Mouse (Mus musculus) 3134 (cell line): ENCODE measurements at regions not wholly inside any gene's neighbourhood (a gene's known extent, or its start where the extent isn't known, plus 50 kb on each side); places are given as distances from the start of the nearest gene placed in this dataset.

Experiments used
- DNase-seq: peaks from one replicate; pipeline ENCODE4 v3.0.0-alpha.2; 2011; ENCODE audit warnings: low spot score; ENCODE audit not compliant: insufficient read length; ENCODE audit errors: extremely low read depth

DNA sequence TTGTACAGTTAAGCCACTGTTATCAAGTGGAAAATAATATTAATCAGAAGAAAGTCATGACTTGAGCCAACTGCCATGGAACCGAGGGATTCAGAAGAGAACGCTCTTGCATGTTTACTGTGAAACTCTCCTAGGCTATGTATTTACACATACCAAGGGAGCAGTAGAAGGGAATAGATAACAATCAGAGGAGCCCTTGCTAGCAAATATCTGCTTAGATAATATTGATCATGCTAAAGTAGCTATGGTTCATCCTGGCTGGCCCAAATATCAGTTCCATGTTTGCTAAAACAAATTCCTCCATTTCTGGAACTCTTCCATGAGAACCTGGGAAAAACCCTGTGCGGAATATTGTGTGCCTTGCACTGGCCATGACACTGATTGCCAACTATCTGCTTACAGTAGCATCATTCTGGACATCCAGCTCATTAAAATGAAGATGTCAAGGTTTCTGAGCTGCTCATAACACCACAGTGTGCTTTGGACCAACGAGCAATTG is 179.5 kb upstream of the Tmem72 start:
- no peak for DNase-seq

DNA sequence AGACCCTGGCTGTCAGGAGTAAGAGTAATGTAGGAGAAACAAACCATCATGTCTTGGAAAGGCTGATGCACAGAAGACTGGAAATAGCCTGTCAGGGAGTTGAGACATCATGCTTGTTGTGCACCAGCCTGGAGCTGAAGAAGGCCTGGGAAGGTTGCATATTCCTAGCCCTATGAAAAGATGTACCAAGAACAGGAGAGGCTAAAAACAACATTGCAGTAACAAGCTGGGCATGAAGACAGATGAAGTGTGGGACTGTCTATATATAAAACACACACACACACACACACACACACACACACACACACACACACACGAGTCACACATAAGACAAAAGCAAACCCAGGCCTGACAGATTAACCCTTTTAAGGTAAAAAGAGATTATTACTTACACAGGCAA is 185.1 kb upstream of the Tmem72 start:
- DNase-seq: no peak

DNA sequence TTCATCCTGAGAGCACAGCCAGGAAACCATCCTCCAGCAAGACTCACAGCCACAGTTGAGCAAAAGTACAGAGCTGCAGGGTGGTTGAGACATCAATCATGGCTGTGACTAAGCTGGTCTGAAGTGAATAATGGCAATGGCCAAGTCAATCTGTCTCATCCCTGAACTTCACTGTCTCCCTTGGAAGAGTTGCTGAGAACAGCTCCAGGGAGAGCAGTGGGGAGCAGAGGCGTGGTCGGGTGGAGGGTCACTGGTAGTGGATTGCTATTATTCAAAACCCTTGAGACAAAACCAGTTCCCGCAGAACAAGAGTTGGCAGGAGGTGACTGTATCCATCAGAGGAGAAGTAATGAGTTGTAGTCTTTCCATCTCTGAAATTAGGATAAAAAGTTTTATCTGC is 185.7 kb upstream of the Tmem72 start:
- DNase-seq: no peak

DNA sequence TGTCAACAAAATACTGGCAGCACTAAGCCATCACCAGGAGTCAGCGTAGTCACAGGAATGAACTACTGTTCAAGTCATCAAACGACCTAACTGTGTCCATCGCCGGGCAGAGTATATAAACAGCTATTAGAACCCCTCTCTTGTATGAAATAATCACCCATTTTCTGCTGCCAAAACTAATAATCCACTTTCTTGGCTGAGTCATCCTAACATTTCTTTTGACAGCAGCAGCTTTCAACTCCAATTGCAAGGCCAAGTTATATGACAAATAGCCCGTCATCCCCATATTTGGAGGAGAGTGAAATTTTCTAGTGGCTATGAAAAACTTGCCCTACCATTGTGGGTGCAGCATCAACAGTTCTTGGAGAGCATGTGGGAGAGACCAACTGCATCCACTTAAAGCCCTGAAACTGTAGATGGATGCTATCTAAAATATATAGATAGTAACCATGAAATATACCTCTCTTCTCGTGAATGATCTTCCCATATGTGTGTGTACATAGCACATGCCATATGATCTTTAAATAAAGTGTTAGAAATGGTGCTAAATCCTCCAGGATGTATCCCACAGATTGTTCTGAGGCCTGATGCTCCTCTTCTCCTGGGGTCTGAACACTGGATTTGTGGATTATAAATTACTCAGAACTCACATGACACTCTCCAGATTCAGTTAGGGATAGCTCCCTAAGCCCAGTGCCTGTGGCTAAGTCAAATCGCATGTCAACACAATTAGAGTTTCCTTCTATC is 189.9 kb upstream of the Tmem72 start:
- DNase-seq: no peak

DNA sequence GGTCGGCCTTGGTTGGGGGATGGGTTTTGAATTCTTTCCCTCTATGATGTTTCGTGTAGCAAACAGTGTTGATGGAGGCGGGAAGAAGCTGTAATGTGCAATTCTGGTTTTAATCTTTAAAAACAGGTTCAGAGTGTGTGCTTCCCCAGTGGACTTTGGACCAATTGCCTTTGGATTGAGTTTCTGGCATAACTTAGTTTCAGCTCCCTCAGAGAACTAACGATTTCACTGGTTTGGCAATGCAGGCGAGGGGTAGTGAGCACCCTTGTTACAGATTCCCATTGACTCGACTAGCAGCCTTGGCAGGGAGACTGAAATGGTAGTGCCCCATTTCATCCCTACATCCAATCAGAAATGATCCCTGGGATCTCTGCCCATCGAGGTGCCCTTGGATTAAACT is 193.9 kb upstream of the Tmem72 start:
- no peak for DNase-seq

DNA sequence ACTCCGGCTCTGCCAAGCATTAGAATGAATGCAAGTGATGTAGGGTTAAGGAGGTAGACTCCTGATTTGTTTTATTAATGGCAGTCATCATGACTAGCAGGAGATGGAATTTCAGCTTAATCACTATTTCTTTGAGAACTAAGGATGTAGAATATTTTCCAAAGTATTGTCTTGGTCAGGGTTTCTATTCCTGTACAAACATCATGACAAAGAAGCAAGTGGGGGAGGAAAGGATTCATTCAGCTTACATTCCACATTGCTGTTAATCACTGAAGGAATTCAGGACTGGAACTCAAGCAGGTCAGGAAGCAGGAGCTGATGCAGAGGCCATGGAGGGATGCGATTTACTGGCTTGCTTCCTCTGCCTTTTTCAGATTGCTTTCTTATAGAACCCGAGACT is 195.4 kb upstream of the Tmem72 start:
- DNase-seq: no peak

DNA sequence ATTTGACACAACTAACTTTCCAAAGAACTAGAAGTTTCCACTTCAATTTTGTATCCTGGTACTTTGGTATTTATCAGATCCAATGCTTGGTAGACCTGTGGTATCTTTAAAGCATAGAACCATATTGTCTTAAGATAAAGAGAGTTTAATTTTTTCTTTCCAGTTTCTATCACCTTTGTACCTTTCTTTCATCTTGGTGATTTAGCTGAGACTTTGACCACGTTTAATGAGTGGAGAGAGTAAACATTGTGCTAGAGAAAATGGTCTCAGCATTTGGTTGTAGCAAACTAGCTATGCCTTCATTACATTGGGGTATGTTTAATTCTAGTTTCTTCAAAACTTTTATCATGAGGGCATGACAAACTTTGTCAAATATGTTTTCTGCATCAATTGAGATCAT is 197.4 kb upstream of the Tmem72 start:
- no peak for DNase-seq

DNA sequence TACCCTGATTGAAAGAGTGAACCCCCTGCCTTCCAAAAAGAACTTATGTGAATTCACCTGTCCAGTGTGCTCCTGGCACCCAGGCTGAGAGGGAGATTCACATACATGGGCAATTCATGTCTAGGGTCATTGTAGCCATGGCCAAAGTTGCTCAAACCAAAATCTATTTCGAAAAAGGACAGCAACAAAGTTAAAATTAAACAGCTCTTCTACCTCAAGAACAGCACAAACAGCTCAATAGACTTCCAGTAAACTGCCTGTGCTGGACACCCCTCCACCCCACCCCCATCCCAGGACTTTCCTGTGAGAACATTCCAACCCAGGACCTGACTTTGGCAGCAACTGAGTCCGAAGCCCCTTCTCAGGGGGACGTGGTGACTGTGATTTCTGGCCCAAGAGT is 218.3 kb upstream of the Tmem72 start:
- no peak for DNase-seq

DNA sequence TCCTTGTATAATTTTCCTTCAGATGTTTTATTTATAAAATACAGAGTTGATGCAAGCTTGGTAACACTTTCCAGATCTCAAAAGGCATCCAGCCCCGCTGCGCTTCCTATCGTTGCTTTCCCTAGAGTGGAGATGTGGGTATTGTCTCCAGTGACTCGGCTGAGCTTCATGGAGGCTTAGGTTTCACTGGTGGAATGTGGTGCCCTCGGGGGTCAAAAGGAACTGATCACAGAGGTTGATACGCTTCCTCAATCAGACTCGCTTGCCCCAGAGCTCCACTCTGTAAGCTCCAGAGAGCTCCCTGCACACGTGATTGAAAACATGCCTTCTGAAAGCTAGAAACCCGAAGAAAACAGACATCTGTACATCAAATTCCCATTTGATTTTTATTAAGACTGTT is 224.9 kb upstream of the Tmem72 start:
- no peak for DNase-seq

DNA sequence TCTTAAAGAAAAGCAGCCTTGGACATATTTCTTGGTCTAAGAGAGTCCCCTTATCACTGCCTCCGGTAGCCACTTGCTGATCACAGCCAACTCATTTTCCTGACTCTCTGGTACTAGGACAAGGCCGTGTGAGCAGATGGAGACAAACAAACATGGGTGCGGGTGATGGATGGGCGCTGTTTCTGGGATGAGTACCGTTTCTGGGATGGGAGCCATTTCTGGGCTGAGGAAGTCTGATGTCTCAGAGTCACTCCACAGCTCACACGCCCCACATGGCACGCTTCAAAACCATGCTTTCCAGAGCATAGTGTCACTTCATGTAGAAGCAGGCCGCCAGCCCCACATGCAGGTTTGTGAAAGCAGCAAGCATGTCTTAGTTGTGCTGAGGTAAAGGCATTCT is 225.6 kb upstream of the Cxcl12 start:
- no peak for DNase-seq

DNA sequence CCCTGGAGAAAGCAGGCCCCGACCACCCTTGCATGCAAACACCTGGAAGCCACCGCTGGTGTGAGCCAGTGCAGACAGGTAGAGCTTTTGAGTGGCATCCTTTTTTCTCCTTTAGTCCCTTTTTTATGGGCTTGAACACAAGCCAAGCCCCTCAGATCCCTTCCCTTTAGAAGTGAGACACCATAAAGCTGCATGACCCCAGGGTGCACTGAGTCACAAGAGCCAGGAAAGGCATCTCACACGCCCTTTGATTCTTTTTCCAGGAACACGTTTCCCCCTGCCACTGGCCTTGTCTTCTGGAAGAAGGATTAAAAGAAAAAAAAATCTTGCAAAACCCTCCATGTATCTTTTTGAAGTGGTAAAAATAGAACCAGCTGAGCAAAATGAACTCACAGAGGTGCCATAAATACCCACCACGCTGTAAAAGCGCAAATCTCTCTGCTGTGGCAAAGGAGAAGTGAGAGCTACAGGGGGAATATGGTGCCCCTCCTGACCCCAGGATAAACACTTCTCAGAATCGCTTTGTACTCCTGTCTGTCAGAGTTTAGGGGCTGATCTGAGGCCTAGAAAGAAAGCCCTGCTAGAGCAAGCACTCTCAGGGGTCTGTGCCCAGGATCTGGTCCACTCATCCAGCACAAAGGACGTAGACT is 222.1 kb upstream of the Cxcl12 start:
- DNase-seq: no peak

DNA sequence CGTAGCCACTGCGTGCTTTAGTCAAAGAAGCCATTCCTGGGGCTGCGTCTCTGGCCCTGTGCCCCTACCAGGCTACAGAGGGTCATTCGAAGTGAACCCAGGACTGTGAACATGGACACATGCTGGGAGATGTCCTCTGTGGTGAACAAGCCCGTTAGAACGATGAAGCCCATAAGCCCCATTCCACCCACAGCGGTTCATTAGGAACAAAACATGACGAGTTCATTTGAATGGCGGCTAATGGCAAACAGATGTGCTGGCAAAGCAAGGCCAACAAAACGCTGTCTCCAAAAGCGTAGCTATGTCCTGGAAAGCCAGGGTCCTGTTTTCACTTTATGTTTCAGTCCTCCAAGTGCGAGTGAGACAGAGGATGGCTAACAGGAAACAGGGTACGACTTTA is 208.7 kb upstream of the Cxcl12 start:
- no peak for DNase-seq

DNA sequence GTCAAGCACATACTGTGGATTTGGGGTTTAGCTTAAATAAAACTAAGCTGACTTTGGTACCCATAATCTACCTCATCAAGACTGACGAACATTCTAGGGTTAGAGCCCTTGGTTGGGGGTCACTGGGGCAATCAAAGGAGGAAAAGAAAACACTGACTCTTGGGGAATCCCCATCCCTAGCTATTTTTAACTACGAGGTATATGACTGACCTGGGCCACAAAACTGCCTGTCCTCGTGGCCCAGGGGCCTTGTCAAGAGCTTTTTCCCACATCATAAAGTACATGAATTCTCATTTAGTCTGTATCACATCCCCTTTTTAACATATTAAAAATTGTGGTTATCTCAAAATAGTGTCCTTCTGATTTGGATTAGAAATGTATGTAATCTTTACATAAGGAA is 207.7 kb upstream of the Cxcl12 start:
- DNase-seq: no peak

DNA sequence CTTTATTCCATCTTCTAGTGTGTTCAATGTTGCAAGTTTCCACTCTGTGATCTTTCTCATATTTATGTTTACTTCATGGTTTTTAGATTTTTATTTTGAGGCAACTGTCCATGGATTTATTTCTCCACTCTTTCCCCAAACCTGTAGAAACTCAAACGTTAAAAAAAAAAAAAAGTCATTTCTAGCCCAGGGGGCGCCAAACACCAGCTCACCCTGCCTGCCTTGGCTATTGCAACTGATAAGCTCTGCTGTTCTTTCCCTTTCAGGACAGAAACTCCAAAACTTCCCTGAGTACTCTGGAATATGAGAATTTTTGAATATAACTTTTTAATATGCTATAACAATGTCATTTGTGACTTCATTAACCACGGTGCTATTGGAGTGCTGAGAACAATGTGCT is 201.9 kb upstream of the Cxcl12 start:
- DNase-seq: no peak

DNA sequence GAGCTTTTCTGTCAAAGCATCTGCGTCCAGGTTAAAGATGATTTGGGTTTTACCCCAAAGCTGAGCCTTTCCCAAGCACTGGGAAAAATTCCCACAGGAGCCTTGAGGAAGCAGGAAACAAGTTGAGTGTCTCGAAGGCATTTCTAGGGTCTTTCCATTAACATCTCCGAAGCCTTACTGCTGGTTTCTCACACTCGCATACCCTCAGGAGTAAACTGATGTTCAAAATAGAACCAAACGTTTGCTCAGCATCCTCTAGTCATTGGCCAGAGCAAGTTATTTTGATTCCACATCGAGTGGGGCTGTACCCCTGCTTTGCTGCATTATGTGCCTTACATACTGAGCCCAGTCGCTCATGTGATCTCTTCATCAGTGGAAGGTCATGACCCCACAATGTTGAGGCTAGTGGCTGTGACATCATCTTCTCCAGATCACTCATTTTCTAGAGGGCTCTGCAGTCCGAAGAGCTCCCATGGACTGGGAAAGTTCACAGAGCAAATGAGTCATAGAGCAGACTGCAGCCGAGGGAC is 198.9 kb upstream of the Cxcl12 start:
- DNase-seq: no peak

DNA sequence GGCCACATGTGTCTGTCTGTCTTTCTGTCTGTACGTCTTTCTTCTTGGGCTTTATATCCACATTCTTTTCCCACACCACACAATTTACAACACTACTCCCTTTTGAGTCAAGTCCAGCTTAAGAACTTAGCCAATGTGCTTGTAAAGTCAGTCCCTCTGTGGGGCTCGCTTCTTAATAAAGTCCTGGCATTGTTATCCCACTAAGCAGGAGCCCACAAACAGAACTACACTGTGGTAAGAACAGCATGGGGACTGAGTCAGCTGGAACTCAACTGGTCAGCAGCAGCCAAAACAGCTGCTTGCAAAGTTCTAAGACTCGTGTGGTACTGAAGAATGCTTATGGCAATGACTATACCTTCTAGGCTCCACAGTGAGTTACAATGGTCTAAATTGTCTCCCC is 193.5 kb upstream of the Cxcl12 start:
- DNase-seq: no peak

DNA sequence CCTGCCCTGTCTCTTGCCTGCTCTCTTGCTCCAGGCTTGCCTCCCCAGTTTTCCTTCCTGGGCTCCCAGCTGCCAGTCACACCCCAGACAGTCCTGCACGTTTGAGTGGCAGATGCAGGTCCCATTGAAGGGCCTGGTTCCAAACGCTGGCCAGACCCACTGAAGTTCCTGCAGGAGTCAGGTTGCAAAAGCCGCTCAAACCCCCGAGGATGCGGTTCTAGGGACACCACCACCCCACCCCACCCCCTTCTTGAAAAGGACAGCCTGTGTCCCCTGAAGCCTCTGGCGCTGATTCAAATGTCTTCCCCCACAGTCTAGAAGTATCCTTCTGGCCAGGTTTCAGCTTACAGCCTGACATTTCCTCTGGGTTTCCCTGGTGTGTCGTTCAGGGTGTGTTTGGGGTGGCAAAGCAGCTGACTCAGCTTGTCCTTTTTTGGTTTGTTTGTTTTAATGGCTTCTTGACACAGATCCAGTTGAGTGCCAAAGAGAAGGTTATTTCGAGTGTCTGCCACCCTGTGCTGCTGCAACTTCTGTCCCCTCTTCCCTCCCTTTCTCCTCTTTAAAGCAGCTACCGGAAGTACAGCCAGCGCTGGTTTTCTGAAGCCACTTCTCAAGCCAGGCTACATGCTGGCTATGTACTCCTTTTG is 187.9 kb upstream of the Cxcl12 start:
- peak; percentile 29 for DNase-seq

DNA sequence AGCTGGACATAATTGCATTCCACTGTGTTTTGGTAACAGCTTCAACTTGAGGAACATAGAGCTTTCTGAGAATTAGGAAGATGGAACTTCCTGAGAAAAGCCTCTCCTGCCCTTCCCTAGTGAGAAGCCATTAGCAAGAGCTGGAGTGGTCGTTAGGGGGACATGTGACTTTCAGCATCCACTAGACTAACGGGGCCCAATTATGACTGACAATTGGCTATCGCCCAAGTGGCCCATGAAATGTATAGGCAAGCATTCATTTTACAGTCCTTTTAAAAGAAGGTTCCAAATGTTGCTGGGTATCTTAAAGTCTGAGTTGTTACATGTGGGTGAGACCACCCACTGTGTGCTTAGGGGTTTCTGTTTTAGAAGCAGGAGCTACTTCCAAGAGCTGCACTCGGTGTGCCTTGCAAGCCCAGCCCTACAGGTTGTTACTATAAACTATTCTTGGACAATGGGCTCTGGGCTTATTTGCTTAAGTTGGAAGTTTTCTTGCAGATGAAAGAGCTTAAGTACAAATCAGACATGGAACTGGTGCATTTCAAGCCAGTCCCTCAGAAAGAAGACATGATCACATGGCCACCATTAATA is 183.1 kb upstream of the Cxcl12 start:
- DNase-seq: no peak

DNA sequence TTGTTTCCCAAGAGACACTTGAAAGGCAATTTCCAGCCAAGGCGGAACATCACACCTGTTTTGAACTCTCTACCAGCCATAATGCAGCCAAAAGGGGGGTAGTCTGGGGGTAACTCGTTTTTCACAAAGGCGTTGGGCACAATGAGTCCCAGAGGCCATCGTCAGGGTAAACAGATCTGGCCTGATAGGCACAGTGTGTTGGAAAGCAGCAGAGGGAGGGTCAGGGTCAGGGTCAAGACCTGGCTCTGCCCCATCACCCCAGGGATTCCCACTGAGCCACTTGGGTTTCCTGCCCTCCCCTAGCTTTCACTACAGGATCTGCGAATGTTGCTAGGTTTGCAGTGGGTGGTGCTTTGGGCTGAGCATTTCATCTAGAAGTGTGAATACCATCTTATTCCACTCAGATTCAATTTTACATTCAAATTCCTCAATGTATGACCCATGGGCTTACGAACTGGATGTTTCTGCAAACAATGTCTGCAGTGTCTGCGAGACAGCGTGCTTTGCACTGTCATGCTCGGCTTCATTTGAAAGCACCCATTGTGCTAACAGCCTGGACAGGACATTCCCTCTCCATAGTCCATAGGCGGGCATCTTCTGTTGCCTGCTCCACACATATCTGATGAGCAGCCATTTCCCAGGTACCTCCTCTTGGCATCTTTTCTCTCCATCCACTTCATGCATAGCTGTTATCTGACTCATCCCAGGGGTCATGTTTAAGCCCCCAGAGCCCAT is 181.9 kb upstream of the Cxcl12 start:
- no peak for DNase-seq

DNA sequence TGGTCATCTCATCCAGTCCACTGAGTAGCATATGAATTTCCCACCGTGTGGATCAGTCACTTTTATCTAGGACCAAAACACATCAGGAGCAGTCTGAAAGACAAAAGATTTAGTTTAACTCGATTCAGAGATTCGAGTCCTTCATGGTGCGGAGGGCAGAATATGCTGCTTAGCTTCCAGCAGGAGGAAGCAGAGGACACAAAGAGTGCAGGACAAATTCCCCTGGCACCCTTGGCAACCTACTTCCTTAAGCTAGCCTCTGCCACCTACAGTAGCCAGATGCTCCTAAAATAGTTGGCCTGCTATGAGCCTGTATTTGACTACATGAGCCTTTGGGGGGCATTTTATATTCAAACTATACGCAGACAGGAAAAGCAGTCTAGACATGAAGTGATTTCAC is 181.1 kb upstream of the Cxcl12 start:
- DNase-seq: no peak
